Mouse (Mus musculus) heart, adult 9 months (tissue): Measurements from ENCODE around the gene Fblim1.

ENCODE experiments used
- DNase-seq, 2 experiments: peaks; one replicate each; pipeline ENCODE4 v3.0.0; 2022; ENCODE audit warnings: low spot score in 2 of 2

The Fblim1 gene

DNA sequence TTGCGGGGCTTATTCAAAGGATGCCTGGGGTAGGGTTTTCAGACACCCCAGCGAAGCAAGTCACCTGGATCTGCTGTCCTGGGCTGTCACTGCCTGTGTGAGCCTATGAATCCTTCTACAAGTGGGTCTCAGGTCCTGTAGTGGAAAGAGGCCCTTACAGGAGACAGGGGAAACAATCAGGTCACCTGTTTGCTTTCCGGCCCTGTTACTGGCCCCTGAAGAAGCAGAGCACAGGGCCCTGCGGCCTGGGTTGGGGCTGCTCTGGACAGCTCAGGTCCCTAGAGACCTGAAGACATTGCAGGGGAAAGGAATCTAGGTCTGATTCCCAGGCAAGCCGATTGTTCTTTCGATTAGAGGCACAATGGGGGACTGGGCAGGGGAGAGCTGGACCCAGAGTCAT is 5.5 kb downstream of the Fblim1 start:
- no peak for DNase-seq

GRCm38 (mm10) chr4:141599251-141600141 is 6.4 kb downstream of the Fblim1 start:
- DNase-seq = no peak

DNA sequence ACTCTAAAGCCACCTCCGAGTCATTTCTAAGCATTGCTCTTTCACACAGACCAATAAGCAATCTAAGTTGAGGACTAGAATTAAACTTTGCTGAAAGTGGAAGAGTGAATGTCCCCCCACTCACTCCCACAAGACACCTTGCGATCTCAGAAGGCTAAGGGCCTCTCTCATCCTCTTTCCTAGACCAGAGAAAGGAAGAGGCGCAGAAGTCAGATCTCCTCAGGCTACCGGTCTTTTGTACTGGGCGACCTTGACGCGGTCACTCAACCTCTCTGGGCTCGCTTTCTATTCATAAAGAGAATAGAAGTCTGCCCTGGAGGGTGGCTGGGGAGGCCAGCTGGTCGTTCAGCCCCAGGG is 7.0 kb downstream of the Fblim1 start:
- DNase-seq = no peak

DNA sequence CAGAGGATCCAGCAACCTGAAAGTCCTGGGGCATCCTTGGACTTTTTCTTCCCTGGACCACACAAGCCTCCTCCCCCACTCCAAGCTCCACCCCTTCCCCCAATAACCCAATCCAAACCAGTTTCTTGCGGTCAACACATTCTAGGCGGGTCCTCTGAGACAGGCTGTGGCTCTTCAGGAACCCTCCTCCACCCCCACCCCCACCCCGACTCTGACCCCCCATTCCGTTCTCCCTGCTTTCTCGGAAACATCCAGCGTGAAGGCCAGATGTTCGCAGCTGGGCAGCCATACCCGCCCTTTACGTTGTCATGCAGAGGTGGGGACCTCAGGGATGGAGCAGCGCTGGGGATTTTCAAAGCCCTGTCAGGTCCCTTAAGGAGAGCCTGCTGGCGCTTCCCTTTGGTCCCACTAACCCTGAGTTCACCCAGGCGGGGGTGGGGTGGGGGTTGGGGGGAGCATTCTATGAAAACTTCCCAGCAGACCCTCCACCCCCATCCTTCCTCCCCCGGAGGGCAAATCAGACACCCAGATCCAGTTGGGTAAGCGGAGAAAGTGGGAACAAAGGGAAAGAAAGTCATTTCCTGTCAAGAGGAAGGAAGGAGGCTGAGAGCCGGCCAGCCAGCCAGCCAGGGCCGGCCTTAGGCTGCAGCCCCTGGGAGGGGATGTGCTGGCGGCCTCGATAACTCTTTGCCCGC is 7.5 kb downstream of the Fblim1 start:
- DNase-seq = peak; percentile 65 to 66

DNA sequence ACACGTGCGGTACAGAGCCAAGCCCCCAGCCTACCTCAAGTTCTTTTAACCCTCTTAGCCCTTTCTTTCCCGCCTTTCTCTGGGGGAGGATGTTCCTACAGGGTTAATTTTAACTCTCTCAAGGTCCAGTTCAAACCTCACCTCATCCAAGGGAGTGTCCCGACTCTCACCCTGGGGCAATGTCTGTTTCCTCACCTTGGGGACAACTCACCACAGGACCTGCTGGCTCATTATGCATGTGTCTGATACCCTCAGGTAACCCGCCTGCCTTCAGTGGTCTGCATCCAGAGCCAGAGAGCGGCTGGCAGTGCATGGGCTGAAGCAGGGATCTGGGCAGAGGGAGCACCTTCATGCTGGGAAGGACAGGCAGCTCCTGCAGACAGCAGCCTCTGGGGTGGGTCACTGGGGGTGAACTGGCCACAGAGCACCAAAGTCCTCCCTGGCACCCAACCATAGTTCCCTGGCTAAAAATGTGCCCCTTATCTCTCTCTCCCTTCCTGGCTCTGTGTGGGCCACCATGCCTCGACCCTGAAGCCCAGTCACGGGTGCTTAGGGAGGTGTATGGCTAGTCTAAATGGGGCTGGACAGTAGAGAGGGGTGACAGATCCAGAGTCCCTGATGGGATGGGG is 9.1 kb downstream of the Fblim1 start:
- DNase-seq = peak; percentile 71 to 73

- DNase-seq = no peak
Measured at GRCm38 (mm10) chr4:141595605-141596268, 10.2 kb downstream of the Fblim1 start.

DNA sequence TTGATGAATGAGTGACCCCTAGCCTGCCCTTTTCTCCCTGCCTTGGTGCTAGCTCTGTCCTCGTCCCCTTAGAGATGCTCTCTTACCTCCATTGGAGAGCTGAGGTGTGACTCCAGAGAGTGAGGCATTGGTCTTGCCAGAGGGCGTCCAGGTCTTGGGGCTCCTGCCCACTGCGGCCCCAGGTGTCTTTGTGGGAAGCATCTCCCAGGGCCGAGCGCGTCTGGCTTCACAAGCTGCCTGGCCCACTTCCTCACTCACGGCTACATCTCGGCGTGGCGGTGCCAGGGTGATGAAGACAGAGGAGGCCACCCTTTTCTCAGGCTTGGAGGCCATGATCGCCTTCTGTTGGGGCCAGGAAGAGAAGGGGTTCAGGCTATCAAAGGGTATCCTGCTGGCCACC is 10.8 kb downstream of the Fblim1 start:
- no peak for DNase-seq

GRCm38 (mm10) chr4:141591547-141591946 is 14.3 kb downstream of the Fblim1 start:
- no peak for DNase-seq

DNA sequence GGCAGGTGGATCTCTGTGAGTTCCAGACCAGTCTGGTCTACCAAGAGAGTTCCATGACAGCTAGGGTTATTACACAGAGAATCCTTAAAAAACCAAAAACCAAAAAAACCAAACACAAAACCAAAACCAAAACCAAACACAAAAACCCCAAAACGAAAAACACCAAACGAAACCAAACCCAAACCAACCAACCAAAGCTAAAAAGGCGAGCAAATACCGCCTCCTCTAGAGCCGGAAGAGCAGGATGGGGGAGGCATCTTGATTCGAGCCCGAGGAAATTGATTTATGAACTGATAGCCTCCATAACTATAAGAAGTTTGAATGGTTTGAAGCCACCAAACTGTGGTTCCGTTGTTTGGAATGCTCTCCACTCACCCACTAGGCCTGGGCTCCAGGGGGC is 22.0 kb downstream of the Fblim1 start:
- no peak for DNase-seq

- no peak for DNase-seq
Measured at GRCm38 (mm10) chr4:141581051-141581450, 24.8 kb downstream of the Fblim1 start.

DNA sequence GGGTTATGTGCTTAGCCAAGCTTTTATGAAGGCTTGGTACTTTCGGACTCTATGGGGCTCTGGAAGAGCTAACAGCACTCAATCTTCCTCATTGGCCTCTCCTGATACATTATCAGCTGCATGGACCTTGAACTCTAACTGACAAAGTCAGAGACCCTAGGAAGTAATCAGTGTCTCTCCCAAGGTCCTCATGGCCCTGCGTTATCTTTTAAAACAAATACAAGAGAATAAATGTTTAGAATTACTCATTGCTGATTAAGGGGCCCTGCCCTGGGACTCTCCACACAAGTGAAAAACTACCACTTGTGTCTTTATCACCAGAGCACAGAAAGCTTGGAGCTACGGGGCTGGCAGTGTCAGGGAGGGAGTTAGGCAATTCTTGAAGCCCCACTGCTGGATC is 27.1 kb downstream of the Fblim1 start:
- DNase-seq = no peak

GRCm38 (mm10) chr4:141576877-141577276 is 29.0 kb downstream of the Fblim1 start:
- no peak for DNase-seq

DNA sequence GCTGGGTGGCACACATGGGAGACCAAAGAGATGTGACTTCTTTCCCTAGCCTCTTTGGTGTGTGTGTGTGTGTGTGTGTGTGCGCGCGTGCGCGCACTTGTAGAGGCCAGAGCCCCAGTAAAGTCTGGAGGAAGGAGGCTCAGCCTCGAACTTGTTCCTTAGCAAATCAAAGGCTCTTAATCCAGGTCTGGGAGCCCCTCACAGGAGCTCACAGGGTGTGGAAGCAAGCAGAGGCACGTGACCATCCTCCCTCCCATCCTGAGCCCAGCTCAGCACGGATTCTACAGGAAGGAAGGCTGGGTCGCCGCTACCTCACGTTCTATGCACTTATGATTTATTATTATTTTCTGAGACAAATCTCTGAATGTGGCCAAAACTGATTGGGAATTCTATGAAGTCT is 29.5 kb downstream of the Fblim1 start:
- no peak for DNase-seq

- peak; percentile 69 to 84 for DNase-seq
Measured at GRCm38 (mm10) chr4:141574789-141575702, 30.9 kb downstream of the Fblim1 start.

DNA sequence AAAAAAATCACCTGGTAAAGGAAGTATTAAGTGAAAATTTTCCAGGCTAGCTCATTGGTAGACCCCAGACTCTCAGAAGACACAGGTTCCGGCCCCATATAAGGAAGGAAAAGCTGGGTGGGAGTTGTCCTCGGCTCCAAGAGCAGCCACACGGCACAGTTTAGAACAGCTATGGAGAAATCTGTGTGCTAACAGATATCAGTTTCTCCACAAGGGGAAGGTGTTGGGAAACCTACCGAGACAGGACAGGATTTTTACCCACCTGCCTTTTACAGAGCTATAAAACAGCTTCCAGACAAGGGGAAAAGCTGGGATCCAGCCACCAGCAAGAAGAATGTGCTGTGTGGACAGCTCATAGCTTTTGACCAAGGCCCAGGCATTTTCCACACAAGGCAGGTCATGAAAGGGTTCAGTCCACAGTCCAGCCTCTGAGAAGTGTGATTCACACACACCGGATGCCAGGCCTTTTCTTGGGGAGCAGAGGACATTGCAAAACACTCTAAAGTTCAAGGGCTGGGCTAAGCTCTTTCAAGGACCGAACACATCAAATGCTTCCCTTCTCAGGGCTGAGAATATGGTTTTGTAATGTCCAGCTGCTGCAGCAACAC is 32.4 kb downstream of the Fblim1 start:
- peak; percentile 42 to 49 for DNase-seq

DNA sequence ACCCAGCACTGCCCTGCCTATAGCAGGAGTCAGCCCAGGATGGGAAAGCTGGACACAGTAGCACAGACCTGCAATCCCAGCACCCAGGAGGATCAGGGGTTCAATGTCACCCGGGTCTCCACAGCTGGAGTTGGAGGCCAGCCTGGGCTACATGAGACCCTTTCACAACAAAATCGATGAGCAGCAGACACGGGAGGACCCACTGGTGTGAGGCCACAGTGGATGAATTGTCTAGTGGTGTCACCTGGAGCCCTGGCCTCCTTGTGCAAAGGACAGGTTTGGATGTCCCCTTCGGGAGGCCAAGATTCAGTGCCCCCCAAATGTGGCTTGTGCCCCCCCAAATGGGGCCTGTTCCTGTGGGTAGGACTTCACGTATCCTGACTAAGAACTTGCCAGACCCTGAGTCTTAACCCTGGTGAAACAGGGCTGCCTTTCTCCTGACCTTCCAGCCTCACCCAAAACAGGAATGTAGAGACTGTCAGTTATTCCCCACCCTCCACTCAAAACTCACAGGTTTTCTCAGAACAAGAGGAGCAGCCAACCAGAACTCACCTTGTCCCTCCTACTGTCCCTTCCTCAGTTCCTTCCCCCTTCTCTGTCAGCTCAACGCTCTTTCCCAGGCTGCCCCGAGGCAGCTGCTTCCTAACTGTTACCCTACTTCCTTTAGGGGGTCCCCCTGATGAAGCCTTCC is 33.1 kb downstream of the Fblim1 start:
- DNase-seq = no peak

DNA sequence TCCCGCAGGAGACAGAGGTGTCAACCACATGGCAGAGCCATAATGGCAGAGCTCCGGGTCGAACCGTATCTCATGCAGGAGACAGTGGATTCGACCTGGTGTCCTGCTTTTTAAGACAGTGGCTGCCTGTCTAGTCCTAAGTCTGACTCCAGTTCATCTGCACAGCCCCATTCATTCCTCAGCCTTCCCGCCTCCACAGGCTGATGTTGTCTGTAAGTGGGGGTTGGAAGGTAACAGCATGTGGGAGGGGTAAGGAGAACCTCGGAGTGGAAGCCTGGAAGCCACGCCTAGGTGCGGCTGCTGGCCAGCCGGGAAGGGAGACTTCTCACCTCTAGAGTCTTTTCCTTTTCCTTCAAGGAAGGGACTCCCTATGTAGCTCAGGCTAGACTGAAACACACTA is 34.0 kb downstream of the Fblim1 start:
- DNase-seq = no peak

GRCm38 (mm10) chr4:141571337-141571739 is 34.6 kb downstream of the Fblim1 start:
- DNase-seq = peak in 1 of 2 experiments; percentile 49

- no peak for DNase-seq
Measured at GRCm38 (mm10) chr4:141570821-141571220, 35.1 kb downstream of the Fblim1 start.

GRCm38 (mm10) chr4:141570004-141570403 is 35.9 kb downstream of the Fblim1 start:
- peak; percentile 76 to 83 for DNase-seq
